Mouse (Mus musculus) ovary, postnatal 36 days (tissue): Measurements from ENCODE around the gene Fbln5.

Experiments
- DNase-seq: peaks from one replicate; pipeline ENCODE4 v3.0.0; 2022; ENCODE audit warnings: low spot score, mixed read lengths

Gene Fbln5

DNA sequence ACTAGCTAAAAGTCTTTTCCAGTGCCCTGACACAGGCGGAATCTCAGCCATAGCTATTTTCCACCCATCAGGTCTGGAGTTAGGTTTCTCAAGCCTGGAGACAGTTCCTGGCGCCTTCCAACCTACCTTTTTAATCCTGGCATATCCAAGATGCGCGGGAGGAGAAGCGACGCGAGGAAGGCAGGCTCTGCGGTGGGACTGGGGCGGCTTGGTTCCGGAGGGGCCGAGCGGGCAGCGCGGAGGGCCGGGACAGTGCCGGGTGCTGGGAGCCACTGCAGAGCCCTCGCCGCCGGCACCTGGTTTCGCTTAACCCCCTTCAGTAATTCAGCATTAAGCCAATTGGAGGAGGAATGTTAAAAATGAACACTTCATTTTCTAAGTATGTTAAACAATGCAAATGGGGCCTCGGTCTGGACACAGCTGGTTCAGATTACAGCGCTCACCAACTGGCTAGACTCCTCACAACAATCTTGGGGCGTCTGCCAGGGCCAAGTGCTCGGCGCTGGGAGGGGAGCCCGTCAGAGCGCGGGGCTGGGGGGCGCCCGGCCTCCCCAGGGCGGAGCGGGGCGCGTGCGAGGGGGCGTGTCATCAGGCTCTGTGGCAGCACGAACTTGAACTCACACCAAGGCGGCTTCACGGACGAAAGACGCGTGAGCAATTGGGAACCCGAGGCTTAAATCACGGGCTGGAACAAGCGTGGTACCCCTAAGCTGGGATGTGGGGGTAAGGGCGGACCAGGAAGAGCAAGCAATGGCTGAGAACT lies at the start of gene Fbln5:
Gene Fbln5, minus strand, starts transcription at position 448 of the 763 bp plus-strand sequence.
- DNase-seq, result peak; percentile 67

GRCm38 (mm10) chr12:101862286-101862964 lies 43.6 kb upstream of the Fbln5 start:
- DNase-seq, result no peak

GRCm38 (mm10) chr12:101860256-101860655 lies 41.4 kb upstream of the Fbln5 start:
- no peak for DNase-seq

GRCm38 (mm10) chr12:101858011-101858410 lies 39.2 kb upstream of the Fbln5 start:
- no peak for DNase-seq

DNA sequence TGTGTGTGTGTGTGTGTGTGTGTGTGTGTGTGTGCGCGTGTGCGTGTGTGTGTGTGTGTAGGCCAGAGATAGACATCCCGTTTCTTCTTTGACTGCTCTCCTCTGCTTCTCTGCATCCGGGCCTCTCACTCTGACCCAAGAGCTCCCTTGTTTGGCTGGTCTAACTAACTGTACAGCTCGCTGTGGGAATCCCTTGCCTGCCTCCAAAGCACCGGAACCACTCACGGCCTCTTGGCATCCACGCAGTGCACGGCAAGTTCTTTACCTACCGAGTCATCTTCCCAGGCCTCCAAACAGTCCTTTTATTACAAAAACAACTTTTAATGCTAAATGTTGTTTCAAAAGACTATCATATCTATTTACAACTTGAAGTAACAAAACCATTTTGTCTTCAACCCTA lies 35.5 kb upstream of the Fbln5 start:
- no peak for DNase-seq

DNA sequence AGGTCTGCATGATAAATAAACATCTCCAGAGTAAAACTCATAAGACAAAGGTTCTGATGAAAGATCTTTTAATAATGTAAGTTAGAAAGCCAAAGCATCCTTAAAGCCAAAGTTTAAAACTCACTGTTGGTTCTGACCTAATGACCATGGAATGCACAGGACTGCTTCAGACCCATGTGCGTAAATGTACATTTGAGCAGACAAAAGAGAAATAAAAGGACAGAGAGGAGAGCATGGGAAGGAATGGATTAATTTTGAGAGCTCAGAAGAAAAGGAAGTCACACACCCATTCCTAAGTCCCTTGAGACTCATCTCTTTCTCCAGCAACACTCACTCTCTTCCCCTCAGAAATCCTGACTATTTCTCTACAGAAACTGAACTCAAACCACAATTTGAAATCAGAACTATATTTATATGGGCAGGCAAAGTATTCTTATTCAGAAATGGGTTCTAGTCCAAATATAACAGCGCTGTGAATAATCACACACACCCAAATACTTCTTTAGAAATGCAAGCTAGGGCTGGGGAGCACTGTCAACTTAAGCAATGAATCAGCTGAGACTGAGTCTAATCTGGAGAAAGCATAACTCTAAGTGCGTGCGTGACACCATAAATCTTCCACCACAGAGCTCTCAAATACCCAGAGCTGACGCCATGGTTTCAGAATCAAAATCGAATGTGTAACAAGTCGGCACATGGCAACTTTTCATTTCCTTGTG lies 33.1 kb upstream of the Fbln5 start:
- DNase-seq, result no peak

GRCm38 (mm10) chr12:101851314-101851713 lies 32.5 kb upstream of the Fbln5 start:
- no peak for DNase-seq

GRCm38 (mm10) chr12:101836546-101837274 lies 17.9 kb upstream of the Fbln5 start:
- no peak for DNase-seq

GRCm38 (mm10) chr12:101834715-101835114 lies 15.9 kb upstream of the Fbln5 start:
- DNase-seq, result no peak

DNA sequence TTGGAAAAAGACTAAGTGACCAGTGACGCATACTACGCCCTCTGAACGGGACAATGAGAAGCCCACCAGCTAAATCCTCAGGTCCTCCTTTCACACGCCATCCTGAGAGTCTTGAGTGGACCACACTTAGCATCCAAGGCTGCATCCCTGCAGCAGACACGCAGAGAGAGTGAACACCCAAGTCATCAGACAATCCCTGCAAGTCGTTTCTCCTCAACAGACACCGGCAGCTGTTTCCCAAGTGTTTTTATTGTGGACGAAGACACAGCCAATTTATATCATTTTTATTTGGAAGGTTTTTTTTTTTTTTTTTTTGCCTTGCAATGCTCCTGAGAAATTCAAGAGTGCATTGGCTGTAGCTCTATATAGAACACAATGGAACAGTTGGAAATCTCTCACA lies 14.9 kb upstream of the Fbln5 start:
- DNase-seq, result no peak

GRCm38 (mm10) chr12:101833115-101833506 lies 14.3 kb upstream of the Fbln5 start:
- DNase-seq, result no peak

DNA sequence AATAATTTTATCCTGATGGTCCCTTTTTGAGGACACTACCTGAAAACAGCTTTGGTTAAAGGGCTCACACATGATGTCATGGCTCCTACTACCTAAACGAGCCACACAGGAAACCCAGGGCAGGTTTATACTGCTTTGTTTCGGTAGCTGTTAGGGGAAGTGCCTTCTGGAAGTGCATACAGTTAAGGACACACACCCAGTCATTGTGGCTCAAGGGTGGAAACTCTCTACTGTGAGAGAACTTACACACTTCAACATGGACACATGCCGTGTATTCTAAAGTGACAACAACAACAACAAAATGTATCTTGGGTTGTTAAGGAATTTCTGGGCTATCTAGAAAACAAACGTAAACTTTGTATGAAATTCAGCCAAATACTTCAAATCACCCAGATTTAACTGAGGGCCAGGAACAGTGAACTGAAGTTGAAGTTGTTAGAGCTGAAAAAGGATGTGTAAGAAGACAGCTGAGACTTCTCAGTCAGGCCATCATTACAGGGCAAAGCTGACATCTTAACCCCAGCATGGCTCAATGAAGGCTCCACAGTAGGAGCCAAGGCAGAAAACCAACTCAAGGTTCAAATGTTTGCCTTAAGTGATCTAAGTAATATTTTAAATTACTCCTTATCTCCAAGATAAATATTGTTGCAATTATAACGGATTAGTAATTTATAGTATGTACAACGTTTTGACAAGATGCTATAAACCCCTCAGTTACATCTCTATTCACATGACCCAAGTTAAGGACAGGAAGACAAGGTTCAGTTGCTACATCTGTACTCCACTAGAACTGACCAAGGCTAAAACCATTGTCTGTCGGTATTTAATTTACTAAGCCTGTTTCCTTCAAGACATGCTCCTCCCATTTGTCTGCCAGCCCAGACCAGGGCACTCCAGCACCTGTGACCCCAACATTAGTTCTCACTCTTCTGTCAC lies 13.6 kb upstream of the Fbln5 start:
- no peak for DNase-seq

DNA sequence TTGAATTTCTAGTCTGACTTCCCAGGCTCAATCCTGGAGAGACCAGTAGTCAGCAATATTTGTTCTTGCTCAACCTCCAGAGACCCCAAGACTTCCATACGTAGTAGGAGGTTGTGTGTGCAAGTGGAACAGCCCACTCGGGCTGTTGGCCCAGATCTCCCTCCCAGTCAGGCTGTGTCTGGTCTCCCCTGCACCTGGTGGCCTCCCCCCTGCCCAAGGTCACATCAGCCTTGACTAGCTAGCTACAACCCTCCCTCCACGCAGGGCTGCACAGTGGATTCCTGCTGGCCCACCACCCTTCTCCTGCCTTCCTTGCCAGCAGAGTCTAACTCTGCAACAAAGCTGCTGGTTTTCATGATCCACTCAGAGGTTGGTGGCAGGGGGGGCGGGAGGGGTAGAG lies 12.4 kb upstream of the Fbln5 start:
- peak; percentile 22 for DNase-seq

DNA sequence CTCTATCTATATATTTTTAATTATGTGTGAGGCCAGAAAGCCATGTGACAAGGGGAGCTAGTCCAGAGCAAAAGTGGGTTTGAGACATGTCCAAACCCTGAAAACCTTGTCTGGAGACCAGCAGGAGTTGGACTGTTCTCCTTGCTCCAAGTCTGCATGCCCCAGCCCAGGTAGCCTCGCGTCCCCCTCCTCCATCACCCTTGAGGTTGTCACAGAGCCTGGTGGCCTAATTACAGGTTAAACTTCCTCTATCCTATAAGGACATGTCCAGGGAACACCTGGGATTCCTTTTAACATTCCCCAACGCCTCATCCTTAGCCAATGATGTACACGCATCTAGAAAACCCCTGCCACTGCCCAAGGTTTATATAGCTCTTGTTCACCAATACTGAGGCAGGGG lies 4.3 kb upstream of the Fbln5 start:
- DNase-seq, result no peak

GRCm38 (mm10) chr12:101821596-101821995 lies 2.7 kb upstream of the Fbln5 start:
- DNase-seq, result no peak

DNA sequence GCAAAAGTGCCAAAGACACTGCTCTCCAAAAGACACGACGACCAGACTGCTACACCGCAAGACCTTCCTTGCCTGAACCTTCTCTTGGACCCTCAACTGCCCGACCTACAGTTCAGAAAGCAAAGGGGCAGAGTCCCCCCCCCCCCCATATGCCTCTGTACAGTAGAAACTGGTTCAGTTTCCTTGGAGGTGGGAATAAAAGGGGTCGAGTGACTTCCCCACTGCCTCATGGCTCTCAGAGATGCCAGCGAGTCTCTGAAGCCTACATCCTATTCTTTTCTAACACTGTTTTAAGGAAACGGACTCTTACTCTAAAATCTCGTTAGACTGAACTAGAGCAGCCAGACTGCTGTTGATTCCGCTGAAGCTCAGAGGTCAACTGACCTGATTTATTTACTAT lies 715 bp upstream of the Fbln5 start:
- DNase-seq, result no peak

GRCm38 (mm10) chr12:101818246-101818607 lies 628 bp downstream of the Fbln5 start:
- no peak for DNase-seq

- no peak for DNase-seq
Measured at GRCm38 (mm10) chr12:101816810-101817209, 2.0 kb downstream of the Fbln5 start.

DNA sequence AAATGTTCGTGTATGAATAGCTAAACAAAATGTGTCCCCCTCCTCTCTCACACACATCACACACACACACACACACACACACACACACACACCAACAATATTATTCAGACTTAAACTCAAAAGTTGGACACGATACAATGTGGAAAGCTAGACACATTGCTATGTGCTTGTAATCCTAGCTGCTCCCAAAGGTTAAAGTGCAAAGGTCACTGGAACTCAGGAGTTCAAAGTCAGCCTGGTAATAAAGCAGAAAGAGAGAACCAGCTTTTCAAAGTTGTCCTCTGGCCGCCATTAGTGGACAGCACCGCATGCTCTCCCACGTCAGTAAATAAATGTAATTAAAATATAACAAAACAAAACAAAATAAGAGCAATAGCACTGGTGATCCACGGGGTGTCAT lies 3.1 kb downstream of the Fbln5 start:
- DNase-seq, result no peak

DNA sequence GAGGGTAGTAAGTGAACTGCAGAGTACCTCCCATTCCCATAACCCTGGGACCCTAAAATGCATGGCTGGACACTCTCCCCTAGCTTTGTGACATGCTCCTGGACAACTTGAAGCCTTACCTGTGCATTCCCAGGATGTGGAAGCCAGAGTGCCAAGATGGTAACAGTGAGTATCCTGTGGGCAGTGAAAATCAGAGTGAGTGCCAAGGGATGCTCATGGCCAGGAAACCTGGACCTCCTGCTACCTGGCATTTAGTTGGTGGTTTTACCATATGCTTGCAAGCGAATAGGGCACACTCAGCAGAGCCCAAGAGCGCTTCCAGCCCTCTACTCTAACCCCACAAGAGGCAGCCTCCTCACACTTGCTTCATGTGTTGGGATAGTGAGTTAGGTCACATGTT lies 4.4 kb downstream of the Fbln5 start:
- DNase-seq, result no peak

DNA sequence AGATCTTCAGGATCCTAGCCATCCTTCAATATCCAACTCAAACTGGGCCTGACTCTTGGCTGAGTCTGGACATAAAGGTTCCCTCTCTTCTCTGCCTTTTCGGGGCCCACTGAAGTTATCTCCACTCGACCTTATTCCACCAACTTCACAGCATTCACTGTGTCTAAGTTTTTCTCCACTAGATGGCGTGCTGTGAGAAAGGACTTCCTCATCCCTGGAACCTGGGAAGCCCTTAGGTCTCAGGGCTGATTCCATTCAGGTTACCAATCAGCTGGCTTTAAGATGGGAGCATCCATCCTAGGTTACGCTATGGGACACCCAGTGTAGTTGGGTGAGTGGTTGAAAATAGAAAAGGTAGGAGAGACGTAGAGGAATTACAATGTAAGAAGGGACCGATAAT lies 7.7 kb downstream of the Fbln5 start:
- DNase-seq, result no peak
